Mouse (Mus musculus): Measurements from ENCODE around the gene 4933430I17Rik. TPM values are rescaled to one million over a fixed set of nuclear protein-coding genes. Genes with fewer than 3 reads are reported as not detected.
A peak's percentile ranks its signal among the peaks of the same experiment; 100 is the strongest.

The 4933430I17Rik gene
- polyA plus RNA-seq, 1 experiment from 2014 or later = 0.49 TPM

DNA sequence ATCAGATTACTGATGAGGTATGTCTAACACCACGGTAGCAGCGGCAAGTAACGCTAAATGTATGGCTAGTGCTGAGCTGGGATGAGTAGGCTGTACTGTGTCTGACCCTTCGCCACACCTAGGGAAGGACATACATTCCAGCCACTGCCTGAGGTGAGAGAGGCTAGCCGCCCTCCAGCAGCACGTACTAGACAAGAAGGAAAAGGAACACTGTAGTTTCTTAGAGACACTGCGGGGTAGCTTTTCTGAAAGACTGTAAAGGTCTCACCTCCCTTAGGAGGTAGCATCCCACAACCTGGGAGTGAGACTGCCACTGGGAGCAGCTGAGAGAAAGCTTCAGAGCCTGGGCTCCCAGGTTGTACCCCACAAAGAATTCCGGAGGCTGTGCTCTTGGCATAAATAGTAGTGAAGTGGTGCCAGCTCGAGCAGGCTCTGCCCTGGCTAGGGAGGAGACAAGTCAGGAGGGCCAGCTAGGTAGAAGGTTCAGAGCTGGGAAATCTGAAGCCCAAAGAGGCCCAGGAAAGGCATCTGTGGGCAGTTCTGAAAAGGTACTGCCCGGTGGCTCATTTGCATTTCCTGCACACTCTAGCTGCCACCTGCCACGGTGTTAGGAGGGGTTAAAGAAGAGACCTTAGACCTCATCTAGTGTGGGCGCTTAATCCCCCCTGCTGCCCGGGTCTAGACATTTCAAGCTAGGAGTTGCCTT lies 6.6 kb upstream of the 4933430I17Rik start:
- peak; percentile 20; the same call in 1 of the 2 replicates for ATAC-seq (ENCODE audit: insufficient number of reproducible peaks, insufficient read depth, low FRiP score, low read depth)
- WGBS = 32% methylated on average over 13 of the region's 13 CpGs
- Histone ChIP-seq H3K4me3 (ENCODE audit: low read depth, low read length) (peak overlapping the region; percentile 69), H3K27ac (ENCODE audit: low read length) (peak overlapping the region; percentile 92), H3K36me3 (ENCODE audit: control insufficient read depth, insufficient read depth, low read length) (peaks cover 11% of the 10 kb centered on the region), H3K4me2 (replicated peaks; ENCODE audit: low read depth, low read length) (peak overlapping the region; percentile 67), H3K4me1 (ENCODE audit: control insufficient read depth, insufficient read depth, low read length) (peaks cover 30% of the 10 kb centered on the region), H3K9ac (replicated peaks; ENCODE audit: low read depth, low read length) (peak overlapping the region; percentile 65), H3K27me3 (ENCODE audit: control insufficient read depth, insufficient read depth, low read length) (no peaks in the 10 kb centered on the region), H3K9me3 (ENCODE audit: control insufficient read depth, low read depth, low read length) (no peaks in the 10 kb centered on the region)

- Histone ChIP-seq H3K36me3 (ENCODE audit: control insufficient read depth, insufficient read depth, low read length) (peaks cover 8% of the 10 kb centered on the region), H3K27ac (ENCODE audit: low read length) (peak overlapping the region; percentile 92), H3K4me3 (ENCODE audit: low read depth, low read length) (peak overlapping the region; percentile 69), H3K9me3 (ENCODE audit: control insufficient read depth, low read depth, low read length) (no peaks in the 10 kb centered on the region), H3K9ac (replicated peaks; ENCODE audit: low read depth, low read length) (peak overlapping the region; percentile 65), H3K27me3 (ENCODE audit: control insufficient read depth, insufficient read depth, low read length) (no peaks in the 10 kb centered on the region), H3K4me2 (replicated peaks; ENCODE audit: low read depth, low read length) (peak overlapping the region; percentile 67), H3K4me1 (ENCODE audit: control insufficient read depth, insufficient read depth, low read length) (peaks cover 35% of the 10 kb centered on the region)
- ATAC-seq (ENCODE audit: insufficient number of reproducible peaks, insufficient read depth, low FRiP score, low read depth) = peak; percentile 66
- WGBS = 1% methylated on average over 26 of the region's 26 CpGs
These were observed 5.9 kb upstream of the 4933430I17Rik start for GRCm38 (mm10) chr4:62519122-62519848.

DNA sequence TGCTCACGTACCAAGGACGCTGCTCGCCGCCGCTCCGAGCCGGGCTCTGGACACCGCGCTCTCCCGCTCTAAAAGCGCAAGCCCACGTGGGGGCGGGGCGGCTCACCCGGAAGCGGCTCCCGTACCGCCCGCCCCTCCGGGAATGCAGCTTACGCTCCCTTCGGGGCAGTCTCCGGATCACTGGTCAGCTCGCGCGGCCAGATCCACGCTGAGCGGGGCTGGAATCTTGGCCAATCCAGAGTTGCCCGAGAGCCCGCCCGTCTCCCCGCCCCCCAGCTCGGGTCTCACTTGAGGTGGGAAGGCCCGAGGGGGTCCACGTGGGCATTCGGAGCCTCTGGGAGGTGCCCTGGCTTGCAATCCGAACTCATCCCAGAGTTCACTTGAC lies 5.3 kb upstream of the 4933430I17Rik start, which contains the start of gene Alad:
Gene Alad (minus strand): TSS at position 70 of the 385 bp plus-strand sequence.
- WGBS = under 1% methylated on average over 37 of the region's 37 CpGs

GRCm38 (mm10) chr4:62520892-62521400 lies 4.2 kb upstream of the 4933430I17Rik start:
- ATAC-seq (ENCODE audit: insufficient number of reproducible peaks, insufficient read depth, low FRiP score, low read depth) = no peak
- Histone ChIP-seq H3K27ac (ENCODE audit: low read length) (no peak overlapping the region), H3K36me3 (ENCODE audit: control insufficient read depth, insufficient read depth, low read length) (peaks cover 8% of the 10 kb centered on the region), H3K4me1 (ENCODE audit: control insufficient read depth, insufficient read depth, low read length) (peaks cover 27% of the 10 kb centered on the region), H3K9me3 (ENCODE audit: control insufficient read depth, low read depth, low read length) (no peaks in the 10 kb centered on the region), H3K9ac (replicated peaks; ENCODE audit: low read depth, low read length) (no peak overlapping the region), H3K4me3 (ENCODE audit: low read depth, low read length) (0 out of 2 replicates have a peak overlapping the region, but pooled peaks have one; percentile 69), H3K27me3 (ENCODE audit: control insufficient read depth, insufficient read depth, low read length) (no peaks in the 10 kb centered on the region), H3K4me2 (replicated peaks; ENCODE audit: low read depth, low read length) (no peak overlapping the region)
- WGBS = 79% methylated on average over 2 of the region's 2 CpGs

More for the DNA sequence above, 5.3 kb upstream of the 4933430I17Rik start, which contains the start of gene Alad:
- Histone ChIP-seq H3K4me2 (replicated peaks; ENCODE audit: low read depth, low read length) (peak within 1 kb of the TSS; percentile 67), H3K9ac (replicated peaks; ENCODE audit: low read depth, low read length) (peak within 1 kb of the TSS; percentile 65), H3K4me1 (ENCODE audit: control insufficient read depth, insufficient read depth, low read length) (peaks cover 35% of the 10 kb centered on the region), H3K9me3 (ENCODE audit: control insufficient read depth, low read depth, low read length) (no peaks in the 10 kb centered on the region), H3K27me3 (ENCODE audit: control insufficient read depth, insufficient read depth, low read length) (no peaks in the 10 kb centered on the region), H3K4me3 (ENCODE audit: low read depth, low read length) (peak within 1 kb of the TSS; percentile 69), H3K36me3 (ENCODE audit: control insufficient read depth, insufficient read depth, low read length) (peaks cover 8% of the 10 kb centered on the region), H3K27ac (ENCODE audit: low read length) (peak within 1 kb of the TSS; percentile 92)
- peak; percentile 87; the same call in 1 of the 2 replicates for ATAC-seq (ENCODE audit: insufficient number of reproducible peaks, insufficient read depth, low FRiP score, low read depth)

DNA sequence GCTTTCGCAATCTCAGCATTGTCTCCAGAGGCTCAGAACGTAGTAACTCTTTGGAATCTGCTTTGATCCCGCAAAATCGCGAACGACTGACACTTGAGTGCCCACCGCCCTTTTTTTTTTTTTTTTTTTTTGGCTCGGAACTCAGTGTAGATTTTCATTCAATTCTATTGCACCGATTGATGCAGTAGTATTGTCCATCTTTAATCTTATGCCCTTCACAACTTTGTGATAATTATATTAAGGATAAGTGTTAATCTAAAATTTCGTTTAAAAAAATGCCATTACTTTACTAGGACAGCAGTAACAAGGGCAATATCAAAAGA lies 281 bp downstream of the 4933430I17Rik start:
- no peak for ATAC-seq (ENCODE audit: insufficient number of reproducible peaks, insufficient read depth, low FRiP score, low read depth)
- Histone ChIP-seq H3K9me3 (ENCODE audit: control insufficient read depth, low read depth, low read length) (no peaks in the 10 kb centered on the region), H3K27ac (ENCODE audit: low read length) (no peak overlapping the region), H3K27me3 (ENCODE audit: control insufficient read depth, insufficient read depth, low read length) (no peaks in the 10 kb centered on the region), H3K4me3 (ENCODE audit: low read depth, low read length) (peak overlapping the region; percentile 70), H3K4me2 (replicated peaks; ENCODE audit: low read depth, low read length) (peak overlapping the region; percentile 30; the same call in 1 of the 2 replicates), H3K36me3 (ENCODE audit: control insufficient read depth, insufficient read depth, low read length) (peaks cover 8% of the 10 kb centered on the region), H3K9ac (replicated peaks; ENCODE audit: low read depth, low read length) (no peak overlapping the region), H3K4me1 (ENCODE audit: control insufficient read depth, insufficient read depth, low read length) (peaks cover 7% of the 10 kb centered on the region; the same call in 1 of the 2 replicates)
- 3% methylated on average over 10 of the region's 10 CpGs for WGBS

DNA sequence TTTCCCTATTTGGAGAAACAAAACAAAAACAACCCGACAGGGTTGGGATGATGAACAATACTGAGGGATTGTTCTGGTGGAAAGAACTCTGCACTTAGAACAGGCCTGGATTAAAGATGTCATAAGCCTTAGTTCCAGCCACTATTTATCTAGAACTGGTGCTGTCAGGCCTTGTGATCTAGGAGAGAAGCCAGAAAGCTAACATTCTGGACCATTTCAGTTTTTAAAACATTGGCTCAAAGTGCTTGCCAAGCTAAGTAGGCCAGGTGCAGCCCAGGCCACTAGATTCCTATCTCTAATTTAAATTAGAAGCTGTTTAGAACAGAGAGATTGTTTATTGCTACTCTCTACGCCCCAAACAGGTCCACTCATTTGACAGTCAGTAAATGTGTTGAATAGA lies 1.1 kb downstream of the 4933430I17Rik start:
- H3K9ac ChIP-seq (replicated peaks; ENCODE audit: low read depth, low read length) = no peak overlapping the region
- peaks cover 7% of the 10 kb centered on the region; the same call in 1 of the 2 replicates for H3K4me1 ChIP-seq (ENCODE audit: control insufficient read depth, insufficient read depth, low read length)
- H3K36me3 ChIP-seq (ENCODE audit: control insufficient read depth, insufficient read depth, low read length) = peaks cover 8% of the 10 kb centered on the region
- H3K4me3 ChIP-seq (ENCODE audit: low read depth, low read length) = no peak overlapping the region
- no peak overlapping the region for H3K27ac ChIP-seq (ENCODE audit: low read length)
- H3K4me2 ChIP-seq (replicated peaks; ENCODE audit: low read depth, low read length) = no peak overlapping the region
- WGBS = 52% methylated on average over 2 of the region's 2 CpGs
- H3K27me3 ChIP-seq (ENCODE audit: control insufficient read depth, insufficient read depth, low read length) = no peaks in the 10 kb centered on the region
- no peaks in the 10 kb centered on the region for H3K9me3 ChIP-seq (ENCODE audit: control insufficient read depth, low read depth, low read length)
- ATAC-seq (ENCODE audit: insufficient number of reproducible peaks, insufficient read depth, low FRiP score, low read depth) = no peak

- no peak overlapping the region for H3K27ac ChIP-seq (ENCODE audit: low read length)
- no peak overlapping the region for H3K9ac ChIP-seq (replicated peaks; ENCODE audit: low read depth, low read length)
- H3K9me3 ChIP-seq (ENCODE audit: control insufficient read depth, low read depth, low read length) = no peaks in the 10 kb centered on the region
- 86% methylated on average over 4 of the region's 4 CpGs for WGBS
- no peak overlapping the region for H3K4me2 ChIP-seq (replicated peaks; ENCODE audit: low read depth, low read length)
- peaks cover 5% of the 10 kb centered on the region for H3K36me3 ChIP-seq (ENCODE audit: control insufficient read depth, insufficient read depth, low read length)
- H3K4me3 ChIP-seq (ENCODE audit: low read depth, low read length) = no peak overlapping the region
- H3K27me3 ChIP-seq (ENCODE audit: control insufficient read depth, insufficient read depth, low read length) = no peaks in the 10 kb centered on the region
- peaks cover 7% of the 10 kb centered on the region; the same call in 1 of the 2 replicates for H3K4me1 ChIP-seq (ENCODE audit: control insufficient read depth, insufficient read depth, low read length)
- ATAC-seq (ENCODE audit: insufficient number of reproducible peaks, insufficient read depth, low FRiP score, low read depth) = no peak
These were observed 2.5 kb downstream of the 4933430I17Rik start for GRCm38 (mm10) chr4:62527655-62528054.

- H3K9me3 ChIP-seq (ENCODE audit: control insufficient read depth, low read depth, low read length) = no peaks in the 10 kb centered on the region
- H3K4me1 ChIP-seq (ENCODE audit: control insufficient read depth, insufficient read depth, low read length) = no peaks in the 10 kb centered on the region
- H3K9ac ChIP-seq (replicated peaks; ENCODE audit: low read depth, low read length) = no peak overlapping the region
- H3K27ac ChIP-seq (ENCODE audit: low read length) = no peak overlapping the region
- no peak for ATAC-seq (ENCODE audit: insufficient number of reproducible peaks, insufficient read depth, low FRiP score, low read depth)
- no peak overlapping the region for H3K4me2 ChIP-seq (replicated peaks; ENCODE audit: low read depth, low read length)
- WGBS = 67% methylated on average over 6 of the region's 6 CpGs
- no peaks in the 10 kb centered on the region for H3K27me3 ChIP-seq (ENCODE audit: control insufficient read depth, insufficient read depth, low read length)
- no peaks in the 10 kb centered on the region for H3K36me3 ChIP-seq (ENCODE audit: control insufficient read depth, insufficient read depth, low read length)
- H3K4me3 ChIP-seq (ENCODE audit: low read depth, low read length) = no peak overlapping the region
These were observed 8.6 kb downstream of the 4933430I17Rik start for GRCm38 (mm10) chr4:62533729-62534128.
